In genomic region chr2:27071137-27071536, GRCm38 (mm10) we compare ENCODE assay signal across 8 mouse cellular contexts. TPM values are rescaled to one million over a fixed set of nuclear protein-coding genes. Genes with fewer than 3 reads are reported as not detected.
DNase-seq lines count a peak whose midpoint lies in the region; ATAC-seq and TF ChIP-seq lines count a peak whose summit lies in the region.

No protein-coding gene starts in this region.

- WGBS in liver, embryonic 12.5 days (ENCODE audit: insufficient replicate concordance): 26% methylated on average over 4 of the region's 4 CpGs
- WGBS in limb, embryonic 14.5 days: 23% methylated on average over 4 of the region's 4 CpGs
- WGBS in stomach, embryonic 14.5 days: 17% methylated on average over 4 of the region's 4 CpGs

- H3K9me3 ChIP-seq in liver, embryonic 12.5 days (replicated peaks): no peaks in the 10 kb centered on the region
- H3K9me3 ChIP-seq in limb, embryonic 14.5 days (ENCODE audit: control insufficient read depth, low read length): no peaks in the 10 kb centered on the region
- no peaks in the 10 kb centered on the region for H3K9me3 ChIP-seq in stomach, embryonic 14.5 days (ENCODE audit: control insufficient read depth, low read depth, low read length)

- TF ChIP-seq POLR2A in limb, embryonic 14.5 days (IDR thresholded peaks at IDR 0.05; ENCODE audit: borderline replicate concordance, extremely low read depth, insufficient read depth, insufficient read length): no peak

- ATAC-seq in liver, embryonic 12.5 days: no peak
- ATAC-seq in limb, embryonic 14.5 days (ENCODE audit: low FRiP score, low read depth): no peak
- peak; percentile 63; the same call in 1 of the 2 replicates for ATAC-seq in stomach, embryonic 14.5 days (ENCODE audit: insufficient number of reproducible peaks, insufficient read depth, low FRiP score, low read depth)

- H3K36me3 ChIP-seq in liver, embryonic 12.5 days: no peaks in the 10 kb centered on the region
- no peaks in the 10 kb centered on the region for H3K36me3 ChIP-seq in limb, embryonic 14.5 days (ENCODE audit: control insufficient read depth, insufficient read depth, low read length)
- no peaks in the 10 kb centered on the region for H3K36me3 ChIP-seq in stomach, embryonic 14.5 days (ENCODE audit: control insufficient read depth, insufficient read depth, low read length)

- H3K4me1 ChIP-seq in liver, embryonic 12.5 days: no peaks in the 10 kb centered on the region
- H3K4me1 ChIP-seq in limb, embryonic 14.5 days (ENCODE audit: control insufficient read depth, insufficient read depth, low read length): peaks cover 45% of the 10 kb centered on the region
- H3K4me1 ChIP-seq in stomach, embryonic 14.5 days (ENCODE audit: control insufficient read depth, insufficient read depth, low read length): peaks cover 22% of the 10 kb centered on the region

- peak; percentile 35 for DNase-seq in liver
- peak; percentile 88 for DNase-seq in adrenal gland, postnatal 14 days
- DNase-seq in heart, adult 8-10 months (ENCODE audit: low spot score): peak; percentile 74
- peak; percentile 87 for DNase-seq in kidney, postnatal 14 days
- DNase-seq in limb, embryonic 14.5 days (ENCODE audit: low spot score): peak; percentile 60
- no peak for DNase-seq in thymus, postnatal 25 days

- no peak overlapping the region for H3K9ac ChIP-seq in liver, embryonic 12.5 days
- H3K9ac ChIP-seq in limb, embryonic 14.5 days (ENCODE audit: low read depth, low read length, severe bottlenecking): no peak overlapping the region
- H3K9ac ChIP-seq in stomach, embryonic 14.5 days (replicated peaks; ENCODE audit: low read depth, low read length): no peak overlapping the region

- no peak overlapping the region for H3K4me2 ChIP-seq in liver, embryonic 12.5 days
- H3K4me2 ChIP-seq in limb, embryonic 14.5 days (replicated peaks; ENCODE audit: low read depth, low read length, severe bottlenecking): no peak overlapping the region
- H3K4me2 ChIP-seq in stomach, embryonic 14.5 days (replicated peaks; ENCODE audit: low read depth, low read length): no peak overlapping the region

- no peak overlapping the region for H3K4me3 ChIP-seq in liver, embryonic 12.5 days
- peak overlapping the region; percentile 4; the same call in 1 of the 2 replicates for H3K4me3 ChIP-seq in limb, embryonic 14.5 days (replicated peaks; ENCODE audit: low read length)
- H3K4me3 ChIP-seq in stomach, embryonic 14.5 days (ENCODE audit: low read depth, low read length): no peak overlapping the region

- 0 out of 2 replicates have a peak, but pooled peaks cover 6% of the 10 kb centered on the region for H3K27me3 ChIP-seq in liver, embryonic 12.5 days (replicated peaks)
- no peaks in the 10 kb centered on the region for H3K27me3 ChIP-seq in limb, embryonic 14.5 days (ENCODE audit: control insufficient read depth, insufficient read depth, low read length)
- H3K27me3 ChIP-seq in stomach, embryonic 14.5 days (ENCODE audit: control insufficient read depth, insufficient read depth, low read length): no peaks in the 10 kb centered on the region

- H3K27ac ChIP-seq in liver, embryonic 12.5 days: no peak overlapping the region
- H3K27ac ChIP-seq in limb, embryonic 14.5 days (replicated peaks; ENCODE audit: low read depth, low read length): peak overlapping the region; percentile 63; the same call in 1 of the 2 replicates
- peak overlapping the region; percentile 21; the same call in 1 of the 2 replicates for H3K27ac ChIP-seq in stomach, embryonic 14.5 days (ENCODE audit: low read length)

RNA-seq across cellular contexts. Expression of gene Mymk, which starts 0.8 kb away (rescaled TPM):
- 0.14 and 0.90 TPM in 2 replicates for polyA plus RNA-seq in liver, embryonic 12.5 days (2016; fragmentation: Nextera tagmentation; extraction: Ambion mirVana)
- total RNA-seq in adrenal gland, postnatal 14 days (2021): not detected in 2 replicates
- not detected for total RNA-seq in heart, adult 8-10 months (2022)
- 46.8 and 60.5 TPM in 2 replicates for polyA plus RNA-seq in limb, embryonic 14.5 days (2012; rRNA removed)
- 47.8 and 70.4 TPM in 2 replicates for polyA plus RNA-seq in limb, embryonic 14.5 days (2014; fragmentation: Nextera tagmentation; extraction: Ambion mirVana)
- not detected in 2 replicates for polyA plus RNA-seq in stomach, embryonic 14.5 days (2014; fragmentation: Nextera tagmentation; extraction: Ambion mirVana)

RNA-seq across cellular contexts. Expression of gene Adamtsl2, which starts 8.0 kb away (rescaled TPM):
- 0.77 and 1.3 TPM in 2 replicates for polyA plus RNA-seq in liver, embryonic 12.5 days (2016; fragmentation: Nextera tagmentation; extraction: Ambion mirVana)
- 11.5 and 11.7 TPM in 2 replicates for total RNA-seq in adrenal gland, postnatal 14 days (2021)
- 1 to 10 TPM; 4.4 to 6.6 (median 5.1) TPM for total RNA-seq in heart, adult 8-10 months (2022)
- polyA plus RNA-seq in limb, embryonic 14.5 days (2012; rRNA removed): 16.1 and 21.5 TPM in 2 replicates
- polyA plus RNA-seq in limb, embryonic 14.5 days (2014; fragmentation: Nextera tagmentation; extraction: Ambion mirVana): 9.3 and 12.9 TPM in 2 replicates
- polyA plus RNA-seq in stomach, embryonic 14.5 days (2014; fragmentation: Nextera tagmentation; extraction: Ambion mirVana): 2.1 and 3.2 TPM in 2 replicates

RNA-seq across cellular contexts. Expression of gene Slc2a6, which starts 43.3 kb away (rescaled TPM):
- polyA plus RNA-seq in liver, embryonic 12.5 days (2016; fragmentation: Nextera tagmentation; extraction: Ambion mirVana): 0.31 and 0.36 TPM in 2 replicates
- total RNA-seq in adrenal gland, postnatal 14 days (2021): 0.63 and 1.7 TPM in 2 replicates
- total RNA-seq in heart, adult 8-10 months (2022): 1 to 10 TPM in 1 of 4 experiments, under 1 TPM in 3; 0.27 to 1.5 (median 0.56) TPM
- polyA plus RNA-seq in limb, embryonic 14.5 days (2012; rRNA removed): 0.73 and 1.0 TPM in 2 replicates
- polyA plus RNA-seq in limb, embryonic 14.5 days (2014; fragmentation: Nextera tagmentation; extraction: Ambion mirVana): 0.48 and 0.88 TPM in 2 replicates
- 0.84 and 1.7 TPM in 2 replicates for polyA plus RNA-seq in stomach, embryonic 14.5 days (2014; fragmentation: Nextera tagmentation; extraction: Ambion mirVana)

Comparison
In these comparisons a context has a peak if more than half of its experiments do, and no peak if none do; other contexts are left out.
1. RNA of gene Mymk, which starts 0.8 kb away (polyA plus RNA-seq): 46.8 to 70.4 TPM in limb, embryonic 14.5 days; 0.14 to 0.90 TPM in liver, embryonic 12.5 days and not detected in stomach, embryonic 14.5 days; every median in the first group is over 10 times any median in the second.